In the genomic region with DNA sequence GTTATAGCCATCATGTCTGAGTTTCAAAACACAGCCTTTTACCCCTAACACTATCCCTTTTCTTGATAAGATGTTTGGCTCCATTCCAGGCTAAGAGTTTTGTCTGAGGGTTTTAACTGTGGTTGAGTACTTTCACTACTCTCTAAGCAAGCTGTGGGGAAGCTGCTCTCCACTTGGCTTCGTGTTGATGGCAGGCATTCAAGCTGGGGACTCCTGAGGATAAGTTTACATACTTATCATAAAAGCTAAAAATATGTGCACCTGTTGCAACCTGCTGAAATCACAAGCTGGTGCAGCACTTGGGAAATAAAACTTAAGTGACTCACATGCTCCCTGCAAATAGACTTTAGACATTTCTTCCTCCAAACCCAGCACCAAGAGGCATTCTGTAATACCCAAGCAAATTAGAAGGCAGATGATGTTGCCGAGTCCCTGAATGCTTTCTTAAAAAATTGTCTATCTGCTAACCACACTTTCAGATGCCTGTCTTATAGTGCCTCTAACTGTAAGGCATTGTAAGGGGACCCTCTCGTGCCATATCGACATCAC, we compare ENCODE assay signal across 11 mouse cellular contexts.
DNase-seq lines count a peak whose midpoint lies in the region; ATAC-seq and TF ChIP-seq lines count a peak whose summit lies in the region.
"Had no signal": no experiment of that assay in that cellular context is flagged by ENCODE, and none has a peak within 500 bp of the region (broad histone marks: within the 10 kb centered on the region; RNA-seq: fewer than 3 reads in every experiment).

No protein-coding gene starts in this region.

- no peak overlapping the region for H3K4me2 ChIP-seq in kidney, postnatal 0 days (ENCODE audit: low read length)
- H3K4me2 ChIP-seq in kidney, embryonic 14.5 days (replicated peaks; ENCODE audit: low read depth, low read length): no peak overlapping the region
- H3K4me2 ChIP-seq in hindbrain, embryonic 12.5 days (replicated peaks): no peak overlapping the region
- H3K4me2 ChIP-seq: intestine, embryonic 15.5 days; liver, embryonic 12.5 days had no signal

- ATAC-seq in kidney, postnatal 0 days (replicated peaks; ENCODE audit: low FRiP score, low read depth): no peak
- ATAC-seq in kidney, embryonic 14.5 days (ENCODE audit: low FRiP score, low TSS enrichment): no peak
- no peak for ATAC-seq in hindbrain, embryonic 12.5 days (ENCODE audit: low FRiP score)
- ATAC-seq: intestine, embryonic 15.5 days; liver, embryonic 12.5 days had no signal

- H3K9me3 ChIP-seq in kidney, postnatal 0 days (replicated peaks; ENCODE audit: low read length): no peaks in the 10 kb centered on the region
- H3K9me3 ChIP-seq in kidney, embryonic 14.5 days (ENCODE audit: control insufficient read depth, low read length): peaks cover 2% of the 10 kb centered on the region; the same call in 1 of the 2 replicates
- H3K9me3 ChIP-seq in hindbrain, embryonic 12.5 days (replicated peaks): no peaks in the 10 kb centered on the region
- H3K9me3 ChIP-seq: intestine, embryonic 15.5 days; liver, embryonic 12.5 days had no signal

- TF ChIP-seq CTCF in kidney, postnatal 0 days (IDR thresholded peaks at IDR 0.05; ENCODE audit: low read depth): no peak
- TF ChIP-seq CTCF in gastrocnemius, adult 2 months (IDR thresholded peaks at IDR 0.05): no peak

- no peaks in the 10 kb centered on the region for H3K36me3 ChIP-seq in kidney, postnatal 0 days (ENCODE audit: insufficient read depth, low read length)
- no peaks in the 10 kb centered on the region for H3K36me3 ChIP-seq in kidney, embryonic 14.5 days (ENCODE audit: control insufficient read depth, insufficient read depth, low read length)
- H3K36me3 ChIP-seq in hindbrain, embryonic 12.5 days: no peaks in the 10 kb centered on the region
- H3K36me3 ChIP-seq: intestine, embryonic 15.5 days; liver, embryonic 12.5 days had no signal

- peak; percentile 44 for DNase-seq in kidney, postnatal 0 days (ENCODE audit: low spot score)
- DNase-seq in gastrocnemius, adult 2 months: peak; percentile 87
- peak; percentile 21 to 53 for DNase-seq in left cerebral cortex, adult 18-20 months (ENCODE audit: low spot score in 2 of 2)
- peak; percentile 15 to 36 for DNase-seq in right cerebral cortex, adult 2 months (ENCODE audit: low spot score in 2 of 2)
- no peak for DNase-seq in spleen, postnatal 14 days (ENCODE audit: low spot score in 2 of 2)
- DNase-seq: thymus, postnatal 36 days had no signal

- no peak overlapping the region for H3K4me3 ChIP-seq in kidney, postnatal 0 days (replicated peaks; ENCODE audit: low read depth, low read length)
- H3K4me3 ChIP-seq in kidney, embryonic 14.5 days (ENCODE audit: low read length): no peak overlapping the region
- peak overlapping the region; percentile 25 for H3K4me3 ChIP-seq in gastrocnemius, adult 2 months
- H3K4me3 ChIP-seq in hindbrain, embryonic 12.5 days: no peak overlapping the region
- H3K4me3 ChIP-seq: intestine, embryonic 15.5 days; liver, embryonic 12.5 days; myocyte had no signal

- intact Hi-C loops in gastrocnemius, adult 2 months (cut with DNase I): no loop called here

- no peaks in the 10 kb centered on the region; the same call in 1 of the 2 replicates for H3K4me1 ChIP-seq in kidney, postnatal 0 days (replicated peaks; ENCODE audit: insufficient read depth, low read length)
- peaks cover 6% of the 10 kb centered on the region; the same call in 1 of the 2 replicates for H3K4me1 ChIP-seq in kidney, embryonic 14.5 days (ENCODE audit: control insufficient read depth, insufficient read depth, low read length)
- H3K4me1 ChIP-seq in hindbrain, embryonic 12.5 days: peaks cover 2% of the 10 kb centered on the region
- H3K4me1 ChIP-seq: intestine, embryonic 15.5 days; liver, embryonic 12.5 days had no signal

- 78% methylated on average over 4 of the region's 4 CpGs for WGBS in kidney, postnatal 0 days
- 80% methylated on average over 4 of the region's 4 CpGs for WGBS in kidney, embryonic 14.5 days
- WGBS in hindbrain, embryonic 12.5 days: 83% methylated on average over 4 of the region's 4 CpGs

- no peak overlapping the region for H3K9ac ChIP-seq in kidney, postnatal 0 days (ENCODE audit: low read depth, low read length)
- H3K9ac ChIP-seq in kidney, embryonic 14.5 days (ENCODE audit: low read depth, low read length): no peak overlapping the region
- H3K9ac ChIP-seq in hindbrain, embryonic 12.5 days: no peak overlapping the region
- H3K9ac ChIP-seq: intestine, embryonic 15.5 days; liver, embryonic 12.5 days had no signal

- H3K27me3 ChIP-seq in kidney, postnatal 0 days (ENCODE audit: insufficient read depth, low read length): no peaks in the 10 kb centered on the region
- no peaks in the 10 kb centered on the region; the same call in 1 of the 2 replicates for H3K27me3 ChIP-seq in kidney, embryonic 14.5 days (ENCODE audit: control insufficient read depth, insufficient read depth, low read length)
- no peaks in the 10 kb centered on the region for H3K27me3 ChIP-seq in hindbrain, embryonic 12.5 days
- H3K27me3 ChIP-seq: intestine, embryonic 15.5 days; liver, embryonic 12.5 days had no signal

- H3K27ac ChIP-seq in kidney, postnatal 0 days: no peak overlapping the region
- H3K27ac ChIP-seq in kidney, embryonic 14.5 days (ENCODE audit: low read depth, low read length): no peak overlapping the region
- peak overlapping the region; percentile 87 for H3K27ac ChIP-seq in gastrocnemius, adult 2 months
- no peak overlapping the region for H3K27ac ChIP-seq in hindbrain, embryonic 12.5 days
- H3K27ac ChIP-seq: intestine, embryonic 15.5 days; liver, embryonic 12.5 days had no signal

Comparison
In these comparisons a context has a peak if more than half of its experiments do, and no peak if none do; other contexts are left out.
1. DNase-seq: peak in kidney, postnatal 0 days (single experiment), gastrocnemius, adult 2 months (single experiment), left cerebral cortex, adult 18-20 months (2 of 2) and right cerebral cortex, adult 2 months (2 of 2); none in spleen, postnatal 14 days (0 of 2).